ENCODE assay signal across 15 mouse cellular contexts in the genomic region with DNA sequence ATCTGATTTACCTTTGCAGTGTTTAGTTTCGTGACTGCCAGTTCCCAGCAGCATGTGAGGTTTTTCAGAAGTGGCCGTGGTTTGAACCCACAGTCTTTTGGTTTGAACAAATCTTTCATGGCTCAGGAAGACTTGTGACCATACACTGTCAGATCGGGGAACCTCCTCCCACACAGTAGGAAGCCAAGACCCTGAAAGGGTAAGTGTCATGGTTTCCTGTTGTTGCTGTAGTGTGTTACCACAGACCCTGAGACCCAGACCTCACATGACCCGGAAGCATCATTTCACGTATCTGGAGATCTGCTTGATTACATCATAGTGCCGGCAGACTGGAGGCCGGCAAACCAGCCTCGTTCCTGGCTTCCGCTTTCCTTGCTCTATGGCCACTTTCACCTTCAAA. TPM values are rescaled to one million over a fixed set of nuclear protein-coding genes. Genes with fewer than 3 reads are reported as not detected.
A peak's percentile ranks its signal among the peaks of the same experiment; 100 is the strongest.
DNase-seq lines count a peak whose midpoint lies in the region; ATAC-seq and TF ChIP-seq lines count a peak whose summit lies in the region.
"Had no signal": no experiment of that assay in that cellular context is flagged by ENCODE, and none has a peak within 500 bp of the region (broad histone marks: within the 10 kb centered on the region; RNA-seq: fewer than 3 reads in every experiment).

No protein-coding gene starts in this region.

- H3K27me3 ChIP-seq in kidney, adult 2 months (replicated peaks; ENCODE audit: control insufficient read depth, insufficient read depth, low read length), result no peaks in the 10 kb centered on the region
- no peaks in the 10 kb centered on the region for H3K27me3 ChIP-seq in lung, postnatal 0 days (replicated peaks; ENCODE audit: insufficient read depth, low read length)
- no peaks in the 10 kb centered on the region for H3K27me3 ChIP-seq in hindbrain, postnatal 0 days (ENCODE audit: insufficient read depth, low read length)
- H3K27me3 ChIP-seq: midbrain, embryonic 15.5 days; stomach, embryonic 15.5 days had no signal

- no peaks in the 10 kb centered on the region for H3K36me3 ChIP-seq in kidney, adult 2 months (ENCODE audit: control insufficient read depth, insufficient read depth, low read length)
- H3K36me3 ChIP-seq in lung, postnatal 0 days (ENCODE audit: insufficient read depth, low read length), result no peaks in the 10 kb centered on the region
- no peaks in the 10 kb centered on the region for H3K36me3 ChIP-seq in hindbrain, postnatal 0 days (ENCODE audit: insufficient read depth, low read length)
- H3K36me3 ChIP-seq: midbrain, embryonic 15.5 days; stomach, embryonic 15.5 days had no signal

- no peak for TF ChIP-seq CTCF in kidney, adult 2 months (conservative IDR thresholded peaks at IDR 0.05; ENCODE audit: insufficient read depth, insufficient read length, low read depth, low read length)
- no peak for TF ChIP-seq CTCF in lung, postnatal 0 days (IDR thresholded peaks at IDR 0.05)
- no peak for TF ChIP-seq CTCF in hindbrain, postnatal 0 days (IDR thresholded peaks at IDR 0.05; ENCODE audit: low read depth)

- no peak overlapping the region for H3K4me3 ChIP-seq in kidney, adult 2 months (ENCODE audit: insufficient read depth, low read depth, low read length)
- no peak overlapping the region for H3K4me3 ChIP-seq in lung, postnatal 0 days (ENCODE audit: low read depth, low read length)
- H3K4me3 ChIP-seq in hindbrain, postnatal 0 days (ENCODE audit: low read length), result no peak overlapping the region
- H3K4me3 ChIP-seq: midbrain, embryonic 15.5 days; stomach, embryonic 15.5 days had no signal

- 63% methylated on average over 9 of the region's 9 CpGs for WGBS in kidney, adult 2 months
- 51% methylated on average over 9 of the region's 9 CpGs for WGBS in lung, postnatal 0 days
- 86% methylated on average over 9 of the region's 9 CpGs for WGBS in hindbrain, postnatal 0 days

- peak; percentile 8 for DNase-seq in kidney, adult 2 months
- DNase-seq in kidney, postnatal 10 days, result no peak
- DNase-seq in CD8-positive naive resting alpha-beta T cell, adult 2 months (ENCODE audit: low read depth in 2 of 2, low spot score in 2 of 2), result peak; percentile 69 to 78
- DNase-seq in lung, postnatal 0 days (ENCODE audit: low spot score), result peak; percentile 53
- no peak for DNase-seq in gastrocnemius, postnatal 14 days
- no peak for DNase-seq in frontal cortex, postnatal 25 days (ENCODE audit: low spot score in 2 of 2)
- DNase-seq in hindbrain, postnatal 0 days (ENCODE audit: low spot score), result no peak
- DNase-seq: cerebellum, adult 8-10 months; gastrocnemius, postnatal 10 days; kidney, postnatal 36 days had no signal

- H3K4me1 ChIP-seq in kidney, adult 2 months (ENCODE audit: control insufficient read depth, insufficient read depth, low read length), result no peaks in the 10 kb centered on the region
- no peaks in the 10 kb centered on the region for H3K4me1 ChIP-seq in lung, postnatal 0 days (ENCODE audit: insufficient read depth, low read depth, low read length)
- no peaks in the 10 kb centered on the region for H3K4me1 ChIP-seq in hindbrain, postnatal 0 days (ENCODE audit: insufficient read depth, low read length)
- H3K4me1 ChIP-seq: midbrain, embryonic 15.5 days; stomach, embryonic 15.5 days had no signal

- peak; percentile 46 for ATAC-seq in lung, postnatal 0 days
- peak; percentile 97 for ATAC-seq in neutrophil, adult 5-6 weeks (ENCODE audit: extremely low read depth, insufficient number of reproducible peaks, low FRiP score, poor library complexity, severe bottlenecking)
- ATAC-seq in hindbrain, postnatal 0 days, result no peak
- ATAC-seq: midbrain, embryonic 15.5 days had no signal

- H3K9ac ChIP-seq in lung, postnatal 0 days (replicated peaks; ENCODE audit: low read depth), result no peak overlapping the region
- no peak overlapping the region for H3K9ac ChIP-seq in hindbrain, postnatal 0 days (replicated peaks; ENCODE audit: low read length)
- H3K9ac ChIP-seq: hindbrain, embryonic 14.5 days; midbrain, embryonic 15.5 days; stomach, embryonic 15.5 days had no signal

- no peaks in the 10 kb centered on the region for H3K9me3 ChIP-seq in lung, postnatal 0 days (ENCODE audit: low read length)
- H3K9me3 ChIP-seq in hindbrain, postnatal 0 days (ENCODE audit: low read length), result no peaks in the 10 kb centered on the region
- H3K9me3 ChIP-seq: midbrain, embryonic 15.5 days; stomach, embryonic 15.5 days had no signal

- no peak overlapping the region for H3K4me2 ChIP-seq in lung, postnatal 0 days (replicated peaks; ENCODE audit: low read depth, low read length)
- H3K4me2 ChIP-seq in hindbrain, postnatal 0 days (ENCODE audit: low read depth, low read length), result no peak overlapping the region
- H3K4me2 ChIP-seq: hindbrain, embryonic 14.5 days; midbrain, embryonic 15.5 days; stomach, embryonic 15.5 days had no signal

- intact Hi-C loops in gastrocnemius, postnatal 14 days (cut with DNase I; ENCODE audit: low total_unique reads), result loop anchor here (10.0 kb wide), 2 partner anchors 148 to 538 kb away; a partner anchor contains a TSS

- no peak overlapping the region for H3K27ac ChIP-seq in kidney, adult 2 months (ENCODE audit: insufficient read depth, low read depth, low read length)
- no peak overlapping the region for H3K27ac ChIP-seq in lung, postnatal 0 days (ENCODE audit: low read length)
- no peak overlapping the region for H3K27ac ChIP-seq in hindbrain, postnatal 0 days
- H3K27ac ChIP-seq: hindbrain, embryonic 14.5 days; midbrain, embryonic 15.5 days; stomach, embryonic 15.5 days had no signal

- no peak for TF ChIP-seq EP300 in lung, postnatal 0 days (IDR thresholded peaks at IDR 0.05)

- TF ChIP-seq POLR2A in kidney, adult 2 months (IDR thresholded peaks at IDR 0.05; ENCODE audit: low read depth, low read length), result no peak

RNA-seq across cellular contexts. Expression of a gene that starts 21.7 kb away (rescaled TPM):
- not detected in 2 replicates for polyA plus RNA-seq in kidney, adult 2 months (2012; rRNA removed)
- 14.5 and 16.1 TPM in 2 replicates for polyA plus RNA-seq in lung, postnatal 0 days (2015; fragmentation: Nextera tagmentation; extraction: Ambion mirVana)
- 2.5 and 4.3 TPM in 2 replicates for total RNA-seq in neutrophil, adult 5-6 weeks (2017)
- total RNA-seq in gastrocnemius, postnatal 14 days (2021), result not detected
- total RNA-seq in hindbrain, postnatal 0 days (2014; rRNA removed), result not detected in 2 replicates
- polyA plus RNA-seq in hindbrain, postnatal 0 days (2015; fragmentation: Nextera tagmentation; extraction: Ambion mirVana), result not detected in 2 replicates
- total RNA-seq: left cerebral cortex, postnatal 25 days had no signal
- polyA plus RNA-seq: hindbrain, embryonic 14.5 days; midbrain, embryonic 15.5 days had no signal

Comparison
In these comparisons a context has a peak if more than half of its experiments do, and no peak if none do; other contexts are left out.
1. DNase-seq: peak in kidney, adult 2 months (single experiment), CD8-positive naive resting alpha-beta T cell, adult 2 months (2 of 2) and lung, postnatal 0 days (single experiment); none in kidney, postnatal 10 days (single experiment), gastrocnemius, postnatal 14 days (single experiment), frontal cortex, postnatal 25 days (0 of 2) and hindbrain, postnatal 0 days (single experiment).